ENCODE assay signal across 26 mouse cellular contexts in genomic region chr2:26247531-26247930, GRCm38 (mm10). TPM values are rescaled to one million over a fixed set of nuclear protein-coding genes. Genes with fewer than 3 reads are reported as not detected.
DNase-seq lines count a peak whose midpoint lies in the region; ATAC-seq and TF ChIP-seq lines count a peak whose summit lies in the region.
"Had no signal": no experiment of that assay in that cellular context is flagged by ENCODE, and none has a peak within 500 bp of the region (broad histone marks: within the 10 kb centered on the region; RNA-seq: fewer than 3 reads in every experiment).

No protein-coding gene starts in this region.

- peak; percentile 92 for DNase-seq in heart, adult 11 months
- peak; percentile 15 for DNase-seq in lung, postnatal 36 days
- DNase-seq in lung, adult 2 months = no peak
- no peak for DNase-seq in Patski (ENCODE audit: low read depth, low spot score)
- DNase-seq: adrenal gland, postnatal 36 days; cerebellum, adult 18-20 months; cerebellum, postnatal 36 days; kidney, adult 18-20 months; kidney, postnatal 25 days; liver, postnatal 0 days; midbrain, embryonic 14.5 days had no signal

- H3K9ac ChIP-seq in heart, embryonic 11.5 days (ENCODE audit: low read depth, low read length) = no peak overlapping the region
- no peak overlapping the region for H3K9ac ChIP-seq in intestine, embryonic 15.5 days
- H3K9ac ChIP-seq: embryonic facial prominence, embryonic 15.5 days; heart, embryonic 13.5 days; liver, postnatal 0 days; neural tube, embryonic 13.5 days had no signal

- POLR2A ChIA-PET in Patski (lab: Charles Lee) = interaction anchor here (0.6 kb wide), 1 partner anchor 337 kb away, joined by 3 read pairs; no protein-coding TSS in a partner anchor

- in situ Hi-C loops in Patski (cut with MboI; ENCODE audit: low pct_unique_long_range_greater_than_20kb) = no loop called here

- H3K36me3 ChIP-seq in heart, embryonic 11.5 days (ENCODE audit: control insufficient read depth, insufficient read depth, low read length) = no peaks in the 10 kb centered on the region
- H3K36me3 ChIP-seq in intestine, embryonic 15.5 days = no peaks in the 10 kb centered on the region
- H3K36me3 ChIP-seq: embryonic facial prominence, embryonic 15.5 days; heart, embryonic 13.5 days; limb, embryonic 10.5 days; neural tube, embryonic 13.5 days had no signal

- H3K27me3 ChIP-seq in heart, embryonic 11.5 days (ENCODE audit: control insufficient read depth, insufficient read depth, low read length) = peaks cover 4% of the 10 kb centered on the region; the same call in 1 of the 2 replicates
- H3K27me3 ChIP-seq in Patski = peaks cover 13% of the 10 kb centered on the region
- no peaks in the 10 kb centered on the region for H3K27me3 ChIP-seq in intestine, embryonic 15.5 days (replicated peaks)
- H3K27me3 ChIP-seq: embryonic facial prominence, embryonic 15.5 days; neural tube, embryonic 13.5 days had no signal

- ATAC-seq in heart, embryonic 11.5 days (replicated peaks; ENCODE audit: insufficient number of reproducible peaks, low FRiP score, low TSS enrichment) = no peak
- peak; percentile 5 for ATAC-seq in Patski
- peak; percentile 68; the same call in 1 of the 2 replicates for ATAC-seq in intestine, embryonic 15.5 days
- ATAC-seq in erythroblast, adult 5-6 weeks (replicated peaks; ENCODE audit: low FRiP score, poor library complexity, severe bottlenecking) = no peak
- ATAC-seq: activated CD4-positive, CD25-positive, alpha-beta regulatory T cell, adult 4 months; hindbrain, embryonic 16.5 days; liver, postnatal 0 days had no signal

- H3K4me3 ChIP-seq in heart, embryonic 11.5 days (ENCODE audit: low read depth, low read length) = no peak overlapping the region
- H3K4me3 ChIP-seq in lung, adult 2 months (replicated peaks; ENCODE audit: extremely low read depth, low read depth, low read length) = no peak overlapping the region
- no peak overlapping the region for H3K4me3 ChIP-seq in intestine, embryonic 15.5 days (replicated peaks)
- H3K4me3 ChIP-seq: embryonic facial prominence, embryonic 15.5 days; heart, embryonic 13.5 days; left cerebral cortex, adult 2 months; limb, embryonic 10.5 days; neural tube, embryonic 13.5 days had no signal

- no peak for TF ChIP-seq CTCF in lung, adult 2 months (IDR thresholded peaks at IDR 0.05; ENCODE audit: insufficient read depth, low read length)
- TF ChIP-seq CTCF in Patski (IDR thresholded peaks at IDR 0.05) = no peak

- CTCF ChIA-PET in Patski (lab: Charles Lee) = interaction anchor here (1.6 kb wide), 1 partner anchor 25 kb away, joined by 3 read pairs; no protein-coding TSS in a partner anchor

- 57% methylated on average over 3 of the region's 3 CpGs for WGBS in heart, embryonic 11.5 days (ENCODE audit: insufficient replicate concordance)
- 40% methylated on average over 3 of the region's 3 CpGs for WGBS in lung, adult 2 months
- WGBS in intestine, embryonic 15.5 days = 34% methylated on average over 3 of the region's 3 CpGs

- H3K4me2 ChIP-seq in heart, embryonic 11.5 days = no peak overlapping the region
- no peak overlapping the region for H3K4me2 ChIP-seq in intestine, embryonic 15.5 days (replicated peaks)
- H3K4me2 ChIP-seq: embryonic facial prominence, embryonic 15.5 days; heart, embryonic 13.5 days; neural tube, embryonic 13.5 days had no signal

- H3K9me3 ChIP-seq in heart, embryonic 11.5 days (replicated peaks; ENCODE audit: control insufficient read depth, low read length) = no peaks in the 10 kb centered on the region
- no peaks in the 10 kb centered on the region for H3K9me3 ChIP-seq in intestine, embryonic 15.5 days
- H3K9me3 ChIP-seq: embryonic facial prominence, embryonic 15.5 days; heart, embryonic 13.5 days; limb, embryonic 10.5 days; neural tube, embryonic 13.5 days had no signal

- H3K4me1 ChIP-seq in heart, embryonic 11.5 days (ENCODE audit: control insufficient read depth, insufficient read depth, low read length) = no peaks in the 10 kb centered on the region
- H3K4me1 ChIP-seq in lung, adult 2 months (ENCODE audit: control insufficient read depth, insufficient read depth, low read length) = no peaks in the 10 kb centered on the region
- no peaks in the 10 kb centered on the region for H3K4me1 ChIP-seq in intestine, embryonic 15.5 days (replicated peaks)
- H3K4me1 ChIP-seq: heart, embryonic 13.5 days; limb, embryonic 10.5 days; neural tube, embryonic 13.5 days had no signal

- no peak overlapping the region for H3K27ac ChIP-seq in heart, embryonic 11.5 days (ENCODE audit: low read depth, low read length)
- H3K27ac ChIP-seq in intestine, embryonic 15.5 days = no peak overlapping the region
- H3K27ac ChIP-seq: embryonic facial prominence, embryonic 15.5 days; heart, embryonic 13.5 days; left cerebral cortex, adult 2 months; limb, embryonic 10.5 days; neural tube, embryonic 13.5 days had no signal

- TF ChIP-seq POLR2A in lung, adult 2 months (IDR thresholded peaks at IDR 0.05; ENCODE audit: borderline replicate concordance, extremely low read depth, low read depth, low read length) = no peak

RNA-seq across cellular contexts. Expression of gene Qsox2, which starts 10.2 kb away (rescaled TPM):
- polyA plus RNA-seq in heart, embryonic 11.5 days (2014; fragmentation: Nextera tagmentation; extraction: Ambion mirVana) = 11.8 and 15.6 TPM in 2 replicates
- polyA plus RNA-seq in lung, adult 2 months (2012; rRNA removed) = 20.4 and 24.5 TPM in 2 replicates
- polyA plus RNA-seq in Patski (2021) = 35.9 TPM
- 23.2 and 26.9 TPM in 2 replicates for polyA plus RNA-seq in intestine, embryonic 15.5 days (2015; fragmentation: Nextera tagmentation; extraction: Ambion mirVana)
- 1.7 and 2.1 TPM in 2 replicates for total RNA-seq in erythroblast, adult 5-6 weeks (2015; ENCODE audit: low replicate concordance)
- total RNA-seq in erythroblast, adult 5-6 weeks (2017; ENCODE audit: low replicate concordance) = 0.60 and 1.7 TPM in 2 replicates

RNA-seq across cellular contexts. Expression of gene Lhx3, which starts 39.4 kb away (rescaled TPM):
- polyA plus RNA-seq in heart, embryonic 11.5 days (2014; fragmentation: Nextera tagmentation; extraction: Ambion mirVana) = 0.59 and 0.63 TPM in 2 replicates
- polyA plus RNA-seq in lung, adult 2 months (2012; rRNA removed) = not detected in 2 replicates
- not detected for polyA plus RNA-seq in Patski (2021)
- not detected in 2 replicates for polyA plus RNA-seq in intestine, embryonic 15.5 days (2015; fragmentation: Nextera tagmentation; extraction: Ambion mirVana)
- total RNA-seq in erythroblast, adult 5-6 weeks (2015; ENCODE audit: low replicate concordance) = not detected in 2 replicates
- not detected in 2 replicates for total RNA-seq in erythroblast, adult 5-6 weeks (2017; ENCODE audit: low replicate concordance)
- total RNA-seq: hematopoietic stem cell, adult 5-6 weeks; liver, adult 2 months had no signal
- polyA plus RNA-seq: activated CD4-positive, CD25-positive, alpha-beta regulatory T cell, adult 4 months; forebrain, embryonic 11.5 days; limb, embryonic 10.5 days; liver, adult 2 months; liver, postnatal 0 days; midbrain, embryonic 14.5 days; spleen, adult 2 months; stomach, embryonic 14.5 days had no signal

RNA-seq across cellular contexts. Expression of gene Ccdc187, which starts 46.8 kb away (rescaled TPM):
- 0.09 TPM in 1 of 2 replicates, not detected in the other for polyA plus RNA-seq in heart, embryonic 11.5 days (2014; fragmentation: Nextera tagmentation; extraction: Ambion mirVana)
- polyA plus RNA-seq in lung, adult 2 months (2012; rRNA removed) = 6.6 and 7.9 TPM in 2 replicates
- 0.03 TPM for polyA plus RNA-seq in Patski (2021)
- 0.36 and 0.37 TPM in 2 replicates for polyA plus RNA-seq in intestine, embryonic 15.5 days (2015; fragmentation: Nextera tagmentation; extraction: Ambion mirVana)
- total RNA-seq in erythroblast, adult 5-6 weeks (2015; ENCODE audit: low replicate concordance) = not detected in 2 replicates
- not detected in 2 replicates for total RNA-seq in erythroblast, adult 5-6 weeks (2017; ENCODE audit: low replicate concordance)
- total RNA-seq: hematopoietic stem cell, adult 5-6 weeks had no signal
- polyA plus RNA-seq: activated CD4-positive, CD25-positive, alpha-beta regulatory T cell, adult 4 months; liver, adult 2 months; liver, postnatal 0 days; spleen, adult 2 months had no signal

Comparison
In these comparisons a context has a peak if more than half of its experiments do, and no peak if none do; other contexts are left out.
1. DNase-seq: peak in heart, adult 11 months (single experiment) and lung, postnatal 36 days (single experiment); none in lung, adult 2 months (single experiment) and Patski (single experiment).
2. ATAC-seq: peak in Patski (single experiment) and intestine, embryonic 15.5 days (single experiment); none in heart, embryonic 11.5 days (single experiment) and erythroblast, adult 5-6 weeks (single experiment).